Mouse (Mus musculus) embryo, embryonic 10.5 days (tissue): ENCODE measurements around the gene Isl1.

Source experiments
- DNase-seq: peaks from one replicate; pipeline ENCODE4 v3.0.0-alpha.2; 2015; ENCODE audit warnings: low spot score

Gene Isl1

GRCm38 (mm10) chr13:116294734-116295133 lies 14.8 kb downstream of the Isl1 start:
- peak; percentile 71 for DNase-seq

GRCm38 (mm10) chr13:116294151-116294461 lies 15.4 kb downstream of the Isl1 start:
- no peak for DNase-seq

- DNase-seq = peak; percentile 75
Measured at GRCm38 (mm10) chr13:116293301-116294150, 16.0 kb downstream of the Isl1 start.

GRCm38 (mm10) chr13:116289655-116290054 lies 19.8 kb downstream of the Isl1 start:
- DNase-seq = no peak

- DNase-seq = no peak
Measured at GRCm38 (mm10) chr13:116279207-116279772, 30.2 kb downstream of the Isl1 start.
